Mouse (Mus musculus) adrenal gland, adult 10 weeks (tissue): ENCODE measurements around the gene Olfr1106. TPM values are rescaled to one million over a fixed set of nuclear protein-coding genes. Genes with fewer than 3 reads are reported as not detected.

Experiments
- polyA plus RNA-seq: library from polyadenylated mRNA; stranded (reverse); fragments of 350-450 nt; fragmentation: Illumina TruSeq; extraction: RNeasy Lipid Tissue Mini Kit (QIAGEN cat#74804); gene quantifications from one replicate; pipeline ENCODE4 v1.2.3, GENCODE M21; 2014; ENCODE audit warnings: low read depth, low replicate concordance

Olfr1106 gene
- polyA plus RNA-seq, result not detected

GRCm38 (mm10) chr2:87052173-87052572 is at the start of gene Olfr1106:
Olfr1106 (minus strand) TSS chr2:87052273.

GRCm38 (mm10) chr2:87095908-87096307 is 43.8 kb upstream of the Olfr1106 start, which contains the start of gene Olfr1109:
Olfr1109 (minus strand) TSS chr2:87096008.

GRCm38 (mm10) chr2:87075717-87076116 is 23.6 kb upstream of the Olfr1106 start, which contains the start of gene Olfr1107:
Olfr1107 (minus strand) TSS chr2:87075817.

GRCm38 (mm10) chr2:87036431-87036830 is 15.6 kb downstream of the Olfr1106 start, which contains the start of gene Olfr1105:
Olfr1105 (minus strand) TSS chr2:87036531.

GRCm38 (mm10) chr2:87026980-87027379 is 25.1 kb downstream of the Olfr1106 start, which contains the start of gene Olfr1104:
Olfr1104 (minus strand) TSS chr2:87027080.

GRCm38 (mm10) chr2:86998098-86998497 is 54.0 kb downstream of the Olfr1106 start, which contains the start of gene Olfr1102:
Olfr1102 (plus strand) TSS chr2:86998398.

Other genes starting within 250 kb of the Olfr1106 start
- not detected for gene Olfr141, start 242.3 kb downstream of the Olfr1106 start, polyA plus RNA-seq
- gene Olfr1094, start 227.6 kb downstream of the Olfr1106 start, polyA plus RNA-seq, result not detected
- not detected for gene Olfr1095, start 200.6 kb downstream of the Olfr1106 start, polyA plus RNA-seq
- gene Gm13723, start 177.5 kb downstream of the Olfr1106 start, polyA plus RNA-seq, result not detected
- not detected for gene Olfr1097, start 160.1 kb downstream of the Olfr1106 start, polyA plus RNA-seq
- not detected for gene Olfr1098, start 127.7 kb downstream of the Olfr1106 start, polyA plus RNA-seq
- gene Olfr1099, start 91.6 kb downstream of the Olfr1106 start, polyA plus RNA-seq, result not detected
- not detected for gene Olfr1100, start 72.3 kb downstream of the Olfr1106 start, polyA plus RNA-seq
- gene Olfr1101, start 61.1 kb downstream of the Olfr1106 start, polyA plus RNA-seq, result not detected
- gene Olfr1102, start 53.9 kb downstream of the Olfr1106 start, polyA plus RNA-seq, result not detected
- not detected for gene Olfr1104, start 25.2 kb downstream of the Olfr1106 start, polyA plus RNA-seq
- gene Olfr1105, start 15.7 kb downstream of the Olfr1106 start, polyA plus RNA-seq, result not detected
- not detected for gene Olfr1107, start 23.5 kb upstream of the Olfr1106 start, polyA plus RNA-seq
- not detected for gene Olfr1109, start 43.7 kb upstream of the Olfr1106 start, polyA plus RNA-seq
- gene Olfr259, start 62.3 kb upstream of the Olfr1106 start, polyA plus RNA-seq, result not detected
- not detected for gene Olfr1110, start 88.0 kb upstream of the Olfr1106 start, polyA plus RNA-seq
- gene Olfr1111, start 100.4 kb upstream of the Olfr1106 start, polyA plus RNA-seq, result not detected
- not detected for gene Olfr1112, start 135.5 kb upstream of the Olfr1106 start, polyA plus RNA-seq
- not detected for gene Olfr1113, start 156.7 kb upstream of the Olfr1106 start, polyA plus RNA-seq
- not detected for gene Olfr1115, start 195.7 kb upstream of the Olfr1106 start, polyA plus RNA-seq
- gene Olfr1116, start 215.3 kb upstream of the Olfr1106 start, polyA plus RNA-seq, result not detected